Mouse (Mus musculus) brown adipose tissue, adult 24 weeks (tissue): ENCODE results near the gene Ncl. TPM values are rescaled to one million over a fixed set of nuclear protein-coding genes. Genes with fewer than 3 reads are reported as not detected.

Source experiments
- H3K27ac ChIP-seq: fragments of 200-500 bp; replicated peaks from 2 replicates; pipeline ENCODE4 v1.5.1; 2012; ENCODE audit warnings: low read depth, mild to moderate bottlenecking, low read length
- H3K4me1 ChIP-seq: fragments of 200-500 bp; 2 replicates; pipeline ENCODE4 v1.6.1; 2012; ENCODE audit warnings: low read length, mixed read lengths; ENCODE audit not compliant: control insufficient read depth, insufficient read depth, insufficient read length
- H3K4me3 ChIP-seq: fragments of 200-500 bp; 2 replicates; pipeline ENCODE4 v1.5.1; 2012; ENCODE audit warnings: low read depth, mild to moderate bottlenecking, low read length, moderate library complexity; ENCODE audit not compliant: insufficient read depth
- polyA plus RNA-seq: library from polyadenylated mRNA; stranded (reverse); fragments of >200 nt; gene quantifications from 2 replicates; pipeline ENCODE4 v1.2.4, GENCODE M21; 2012; ENCODE audit not compliant: missing spikeins, insufficient read depth, insufficient read length

Ncl gene
- polyA plus RNA-seq, 1 experiment, result 88.2 TPM

GRCm38 (mm10) chr1:86310536-86311310, 48.5 kb downstream of the Ncl start:
- H3K27ac ChIP-seq, result no peak overlapping the region

GRCm38 (mm10) chr1:86309270-86309833, 49.8 kb downstream of the Ncl start:
- no peaks in the 10 kb centered on the region for H3K4me1 ChIP-seq

More at GRCm38 (mm10) chr1:86310536-86311310, 48.5 kb downstream of the Ncl start:
- no peaks in the 10 kb centered on the region for H3K4me1 ChIP-seq
- no peak overlapping the region for H3K4me3 ChIP-seq

GRCm38 (mm10) chr1:86307871-86308641, 51.1 kb downstream of the Ncl start:
- Histone ChIP-seq H3K4me1 (no peaks in the 10 kb centered on the region), H3K4me3 (no peak overlapping the region), H3K27ac (no peak overlapping the region)

More at GRCm38 (mm10) chr1:86309270-86309833, 49.8 kb downstream of the Ncl start:
- H3K27ac ChIP-seq, result no peak overlapping the region
- no peak overlapping the region for H3K4me3 ChIP-seq

- no peak overlapping the region for H3K4me3 ChIP-seq
- no peak overlapping the region for H3K27ac ChIP-seq
- no peaks in the 10 kb centered on the region for H3K4me1 ChIP-seq
Observed at GRCm38 (mm10) chr1:86307177-86307762, 51.9 kb downstream of the Ncl start.

- Histone ChIP-seq H3K4me3 (no peak overlapping the region), H3K4me1 (no peaks in the 10 kb centered on the region), H3K27ac (no peak overlapping the region)
Observed at GRCm38 (mm10) chr1:86306686-86307085, 52.5 kb downstream of the Ncl start.

GRCm38 (mm10) chr1:86303873-86304250, 55.3 kb downstream of the Ncl start:
- H3K4me1 ChIP-seq, result no peaks in the 10 kb centered on the region
- H3K27ac ChIP-seq, result no peak overlapping the region
- peak overlapping the region; percentile 36; the same call in 1 of the 2 replicates for H3K4me3 ChIP-seq

GRCm38 (mm10) chr1:86303063-86303872, 55.9 kb downstream of the Ncl start:
- H3K27ac ChIP-seq, result no peak overlapping the region
- H3K4me3 ChIP-seq, result peak overlapping the region; percentile 36
- no peaks in the 10 kb centered on the region for H3K4me1 ChIP-seq

- Histone ChIP-seq H3K27ac (no peak within 1 kb of the TSS), H3K4me3 (peak within 1 kb of the TSS; percentile 36), H3K4me1 (no peaks in the 10 kb centered on the region)
Observed at GRCm38 (mm10) chr1:86302532-86302931, 56.7 kb downstream of the Ncl start, which contains the start of gene B3gnt7. Gene B3gnt7 (plus strand): TSS chr1:86302832.

- H3K27ac ChIP-seq, result no peak overlapping the region
- H3K4me3 ChIP-seq, result no peak overlapping the region
- no peaks in the 10 kb centered on the region for H3K4me1 ChIP-seq
Observed at GRCm38 (mm10) chr1:86301221-86302091, 57.7 kb downstream of the Ncl start.

- Histone ChIP-seq H3K4me3 (no peak overlapping the region), H3K27ac (no peak overlapping the region), H3K4me1 (no peaks in the 10 kb centered on the region)
Observed at GRCm38 (mm10) chr1:86300731-86301130, 58.5 kb downstream of the Ncl start.

GRCm38 (mm10) chr1:86300093-86300492, 59.1 kb downstream of the Ncl start:
- Histone ChIP-seq H3K4me3 (no peak overlapping the region), H3K4me1 (no peaks in the 10 kb centered on the region), H3K27ac (no peak overlapping the region)
